Mouse (Mus musculus): ENCODE measurements around the gene Tbc1d1.

DNA sequence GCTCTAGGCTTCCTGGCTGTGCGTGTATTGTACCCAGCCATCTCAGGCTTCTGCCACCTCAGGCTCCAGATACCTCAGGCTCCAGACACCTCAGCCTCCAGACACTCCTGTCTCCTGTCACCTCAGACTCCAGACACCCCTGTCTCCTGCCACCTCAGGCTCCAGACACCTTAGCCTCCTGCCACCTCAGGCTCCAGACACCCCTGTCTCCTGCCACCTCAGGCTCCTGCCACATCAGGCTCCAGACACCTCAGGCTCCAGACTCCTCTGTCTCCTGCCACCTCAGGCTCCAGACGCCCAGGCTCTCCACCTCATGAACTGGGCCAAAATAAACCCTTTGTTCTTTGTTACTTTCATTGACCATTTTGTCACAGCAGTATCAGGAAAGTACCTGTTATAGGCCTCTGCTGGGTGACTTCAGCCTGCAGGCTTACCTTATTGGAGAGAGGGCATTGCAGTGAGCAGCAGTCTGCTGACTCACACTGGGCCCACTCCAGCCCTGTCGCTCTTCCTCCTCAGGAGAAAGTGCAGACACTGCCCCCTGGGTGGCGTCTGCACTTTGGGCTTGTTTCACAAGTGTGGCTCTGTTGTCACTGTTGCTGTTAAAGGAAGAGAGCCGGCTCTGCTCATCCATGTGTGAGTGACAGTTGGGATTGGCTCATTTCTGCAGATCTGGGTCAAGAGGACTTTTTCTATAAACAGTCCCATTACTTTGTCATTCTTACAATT lies 188.0 kb downstream of the Tbc1d1 start:
- TF ChIP-seq CTCF (IDR thresholded peaks at IDR 0.05; ENCODE audit: low read depth) (peak; percentile 64), EP300 (IDR thresholded peaks at IDR 0.05; ENCODE audit: low read depth) (no peak)
